Mouse (Mus musculus) midbrain, embryonic 13.5 days (tissue): ENCODE measurements around the gene Zfp965. TPM values are rescaled to one million over a fixed set of nuclear protein-coding genes. Genes with fewer than 3 reads are reported as not detected.
"Not testable (repeated sequence)": the region's sequence is repeated elsewhere in the genome, so short reads cannot be mapped to it uniquely, and the experiment has no call there.

Source experiments
- ATAC-seq: fragments of 200-750 bp; cut with Nextera tagmentation; 2 replicates; pipeline ENCODE4 v1.8.0; 2017; ENCODE audit warnings: mild to moderate bottlenecking, moderate TSS enrichment, moderate library complexity
- H3K27ac ChIP-seq: fragments of 300-500 bp; sonication (generic); 2 replicates; pipeline ENCODE4 v1.5.1; 2015; ENCODE audit warnings: inconsistent platforms, mild to moderate bottlenecking, moderate library complexity
- H3K27me3 ChIP-seq: fragments of 300-500 bp; sonication (generic); 2 replicates; pipeline ENCODE4 v1.6.1; 2015; ENCODE audit warnings: mild to moderate bottlenecking, inconsistent platforms
- H3K36me3 ChIP-seq: fragments of 300-500 bp; sonication (generic); 2 replicates; pipeline ENCODE4 v1.6.1; 2015; ENCODE audit warnings: mild to moderate bottlenecking, inconsistent platforms
- H3K4me1 ChIP-seq: fragments of 300-500 bp; sonication (generic); replicated peaks from 2 replicates; pipeline ENCODE4 v1.6.1; 2015; ENCODE audit warnings: inconsistent platforms
- H3K4me2 ChIP-seq: fragments of 300-500 bp; sonication (generic); replicated peaks from 2 replicates; pipeline ENCODE4 v1.6.1; 2015; ENCODE audit warnings: moderate library complexity, mild to moderate bottlenecking, inconsistent platforms
- H3K4me3 ChIP-seq: fragments of 300-500 bp; sonication (generic); replicated peaks from 2 replicates; pipeline ENCODE4 v1.5.1; 2015; ENCODE audit warnings: mild to moderate bottlenecking, inconsistent platforms
- H3K9ac ChIP-seq: fragments of 300-500 bp; sonication (generic); replicated peaks from 2 replicates; pipeline ENCODE4 v1.6.1; 2015; ENCODE audit warnings: mild to moderate bottlenecking, inconsistent platforms
- H3K9me3 ChIP-seq: fragments of 300-500 bp; sonication (generic); 2 replicates; pipeline ENCODE4 v1.6.1; 2016; ENCODE audit warnings: mild to moderate bottlenecking, inconsistent platforms
- WGBS: fragments of 180-500 bp; shearing (Covaris S2); methylation state at CpG from one replicate; pipeline ENCODE4 v1.1.7; 2015; 5-methylcytosine and 5-hydroxymethylcytosine counted together
- polyA plus RNA-seq: library from polyadenylated mRNA; unstranded; fragments of >200 nt; fragmentation: Nextera tagmentation; extraction: Ambion mirVana; gene quantifications from 2 replicates; pipeline ENCODE4 v1.2.1, GENCODE M21; 2015

Gene Zfp965
- 6.6 and 7.1 TPM in 2 replicates for polyA plus RNA-seq

DNA sequence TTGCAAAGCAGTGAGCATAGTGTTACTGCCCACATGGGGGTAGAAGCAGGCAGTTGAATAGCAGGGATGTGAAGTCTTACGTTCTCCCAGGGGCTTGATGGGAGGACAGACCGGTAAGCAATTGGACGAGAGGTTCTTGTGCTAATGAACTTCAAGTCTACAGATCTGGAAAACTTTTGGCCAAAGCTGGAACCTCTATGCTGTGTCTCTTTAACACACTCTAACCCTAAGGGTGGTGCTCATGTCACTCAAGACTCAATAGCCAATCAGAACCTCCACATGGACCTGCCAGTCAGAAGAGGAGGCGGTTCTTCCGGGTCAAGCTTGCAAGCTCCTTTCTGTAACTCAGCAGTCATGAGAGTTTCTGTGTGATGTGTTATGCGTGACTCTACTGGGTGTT is at the start of gene Zfp965:
TSS of gene Zfp965 (plus strand) at position 301 of the 400 bp plus-strand sequence.
- not testable (repeated sequence) for H3K27me3 ChIP-seq, H3K4me3 ChIP-seq, H3K36me3 ChIP-seq, H3K4me2 ChIP-seq, H3K4me1 ChIP-seq, H3K27ac ChIP-seq, H3K9me3 ChIP-seq, ATAC-seq, H3K9ac ChIP-seq
- no CpG with 5 or more reads among the region's 6 CpGs for WGBS

DNA sequence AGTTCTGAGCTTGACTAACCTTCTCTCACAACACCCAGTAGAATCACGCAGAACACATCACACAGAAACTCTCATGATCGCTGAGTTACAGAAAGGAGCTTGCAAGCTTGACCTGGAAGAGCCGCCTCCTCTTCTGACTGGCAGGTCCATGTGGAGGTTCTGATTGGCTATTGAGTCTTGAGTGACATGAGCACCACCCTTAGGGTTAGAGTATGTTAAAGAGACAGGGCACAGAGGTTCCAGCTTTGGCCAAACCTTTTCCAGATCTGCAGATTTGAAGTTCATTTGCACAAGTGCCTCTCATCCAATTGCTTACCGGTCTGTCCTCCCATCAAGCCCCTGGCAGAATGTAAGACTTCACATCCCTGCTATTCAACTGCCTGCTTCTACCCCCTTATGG is 34.1 kb upstream of the Zfp965 start, which contains the start of gene Gm4724:
TSS of gene Gm4724 (minus strand) at position 101 of the 400 bp plus-strand sequence.
- not testable (repeated sequence) for H3K4me1 ChIP-seq, H3K27ac ChIP-seq, H3K27me3 ChIP-seq, H3K9ac ChIP-seq, ATAC-seq, H3K9me3 ChIP-seq, H3K4me2 ChIP-seq, H3K4me3 ChIP-seq, H3K36me3 ChIP-seq
- WGBS: no CpG with 5 or more reads among the region's 4 CpGs

Other genes starting within 250 kb of the Zfp965 start
- gene Gm14440, start 194.9 kb upstream of the Zfp965 start, polyA plus RNA-seq: 2.5 and 3.5 TPM in 2 replicates
- gene Gm4631, start 131.8 kb upstream of the Zfp965 start, polyA plus RNA-seq: 16.1 and 17.4 TPM in 2 replicates
- gene Zfp968, start 97.5 kb upstream of the Zfp965 start, polyA plus RNA-seq: 3.4 and 4.6 TPM in 2 replicates
- gene Gm4724, start 34.2 kb upstream of the Zfp965 start, polyA plus RNA-seq: 9.0 and 13.8 TPM in 2 replicates
- not detected in 2 replicates for gene Gm11007, start 174.0 kb downstream of the Zfp965 start, polyA plus RNA-seq
- gene Zfp969, start 233.7 kb downstream of the Zfp965 start, polyA plus RNA-seq: 10.8 and 14.7 TPM in 2 replicates